Mouse (Mus musculus) limb, embryonic 14.5 days (tissue): ENCODE data around the gene Dcun1d4. TPM values are rescaled to one million over a fixed set of nuclear protein-coding genes. Genes with fewer than 3 reads are reported as not detected.
A peak's percentile ranks its signal among the peaks of the same experiment; 100 is the strongest.

Experiments used
- ATAC-seq: fragments of 200-750 bp; cut with Nextera tagmentation; 2 replicates; pipeline ENCODE4 v1.8.0; 2017; ENCODE audit warnings: low read depth, moderate number of reproducible peaks, moderate TSS enrichment; ENCODE audit not compliant: low FRiP score
- DNase-seq: peaks from one replicate; pipeline ENCODE4 v3.0.0-alpha.2; 2015; ENCODE audit warnings: low spot score
- H3K27ac ChIP-seq: fragments of 300-500 bp; sonication (generic); replicated peaks from 2 replicates; pipeline ENCODE4 v1.5.1; 2014; ENCODE audit warnings: low read depth, mild to moderate bottlenecking, low read length, moderate library complexity, mixed read lengths
- H3K27me3 ChIP-seq: fragments of 300-500 bp; sonication (generic); 2 replicates; pipeline ENCODE4 v1.6.1; 2014; ENCODE audit warnings: low read length, mixed read lengths; ENCODE audit not compliant: control insufficient read depth, insufficient read depth
- H3K36me3 ChIP-seq: fragments of 300-500 bp; sonication (generic); 2 replicates; pipeline ENCODE4 v1.6.1; 2014; ENCODE audit warnings: mild to moderate bottlenecking, low read length, moderate library complexity, mixed read lengths; ENCODE audit not compliant: control insufficient read depth, insufficient read depth
- H3K4me1 ChIP-seq: fragments of 300-500 bp; sonication (generic); 2 replicates; pipeline ENCODE4 v1.6.1; 2014; ENCODE audit warnings: antibody characterized with exemption, low read length, mixed read lengths; ENCODE audit not compliant: control insufficient read depth, insufficient read depth
- H3K4me2 ChIP-seq: fragments of 300-500 bp; sonication (generic); replicated peaks from 2 replicates; pipeline ENCODE4 v1.6.1; 2014; ENCODE audit warnings: low read depth, mild to moderate bottlenecking, low read length, moderate library complexity; ENCODE audit not compliant: severe bottlenecking
- H3K4me3 ChIP-seq: fragments of 300-500 bp; sonication (generic); replicated peaks from 2 replicates; pipeline ENCODE4 v1.5.1; 2014; ENCODE audit warnings: low read length
- H3K9ac ChIP-seq: fragments of 300-500 bp; sonication (generic); 2 replicates; pipeline ENCODE4 v1.6.1; 2014; ENCODE audit warnings: mild to moderate bottlenecking, low read depth, low read length, moderate library complexity; ENCODE audit not compliant: severe bottlenecking
- H3K9me3 ChIP-seq: fragments of 300-500 bp; sonication (generic); 2 replicates; pipeline ENCODE4 v1.6.1; 2016; ENCODE audit warnings: low read length; ENCODE audit not compliant: control insufficient read depth
- POLR2A ChIP-seq: fragments of 200-500 bp; IDR thresholded peaks from 2 replicates; pipeline ENCODE4 v1.8.0; 2012; ENCODE audit warnings: inconsistent platforms, mild to moderate bottlenecking, moderate library complexity, borderline replicate concordance; ENCODE audit not compliant: insufficient read depth, insufficient read length; ENCODE audit errors: extremely low read depth
- WGBS: fragments of 180-500 bp; shearing (Covaris S2); extraction: QIAGEN DNeasy Blood & Tissue Kit; methylation state at CpG from one replicate; pipeline ENCODE4 v1.1.7; 2014; 5-methylcytosine and 5-hydroxymethylcytosine counted together
- polyA plus RNA-seq, 2 experiments: library from polyadenylated mRNA; depleted of rRNA in 1 of 2; stranded (reverse) in 1 of 2; unstranded in 1 of 2; fragments of >200 nt; fragmentation: Nextera tagmentation in 1 of 2; extraction: Ambion mirVana in 1 of 2; gene quantifications; 2 replicates each; pipeline versions ENCODE4 v1.2.1 to v1.2.3; 2012 to 2014

Gene Dcun1d4
- polyA plus RNA-seq, 2 experiments = 19.9 to 27.0 TPM

GRCm38 (mm10) chr5:73490596-73491073, 9.8 kb downstream of the Dcun1d4 start:
- peak overlapping the region; percentile 91 for H3K4me2 ChIP-seq
- H3K27me3 ChIP-seq = no peaks in the 10 kb centered on the region
- no peaks in the 10 kb centered on the region for H3K36me3 ChIP-seq
- peak; percentile 95; the same call in 1 of the 2 replicates for TF ChIP-seq POLR2A
- DNase-seq (peak; percentile 99), ATAC-seq (peak; percentile 97)
- peaks cover 4% of the 10 kb centered on the region for H3K4me1 ChIP-seq
- WGBS = under 1% methylated on average over 37 of the region's 37 CpGs
- H3K27ac ChIP-seq = peak overlapping the region; percentile 91
- H3K9ac ChIP-seq = peak overlapping the region; percentile 67
- H3K4me3 ChIP-seq = peak overlapping the region; percentile 81
- no peaks in the 10 kb centered on the region for H3K9me3 ChIP-seq

- 1% methylated on average over 45 of the region's 70 CpGs for WGBS
- Histone ChIP-seq H3K27me3 (no peaks in the 10 kb centered on the region), H3K4me2 (peak overlapping the region; percentile 96), H3K9ac (peak overlapping the region; percentile 67), H3K36me3 (no peaks in the 10 kb centered on the region), H3K9me3 (no peaks in the 10 kb centered on the region), H3K27ac (peak overlapping the region; percentile 91), H3K4me1 (peaks cover 4% of the 10 kb centered on the region), H3K4me3 (peak overlapping the region; percentile 81)
- DNase-seq (peak; percentile 21), ATAC-seq (peak; percentile 42)
- TF ChIP-seq POLR2A = peak; percentile 81; the same call in 1 of the 2 replicates
Measured at GRCm38 (mm10) chr5:73491074-73491836, 10.5 kb downstream of the Dcun1d4 start.

DNA sequence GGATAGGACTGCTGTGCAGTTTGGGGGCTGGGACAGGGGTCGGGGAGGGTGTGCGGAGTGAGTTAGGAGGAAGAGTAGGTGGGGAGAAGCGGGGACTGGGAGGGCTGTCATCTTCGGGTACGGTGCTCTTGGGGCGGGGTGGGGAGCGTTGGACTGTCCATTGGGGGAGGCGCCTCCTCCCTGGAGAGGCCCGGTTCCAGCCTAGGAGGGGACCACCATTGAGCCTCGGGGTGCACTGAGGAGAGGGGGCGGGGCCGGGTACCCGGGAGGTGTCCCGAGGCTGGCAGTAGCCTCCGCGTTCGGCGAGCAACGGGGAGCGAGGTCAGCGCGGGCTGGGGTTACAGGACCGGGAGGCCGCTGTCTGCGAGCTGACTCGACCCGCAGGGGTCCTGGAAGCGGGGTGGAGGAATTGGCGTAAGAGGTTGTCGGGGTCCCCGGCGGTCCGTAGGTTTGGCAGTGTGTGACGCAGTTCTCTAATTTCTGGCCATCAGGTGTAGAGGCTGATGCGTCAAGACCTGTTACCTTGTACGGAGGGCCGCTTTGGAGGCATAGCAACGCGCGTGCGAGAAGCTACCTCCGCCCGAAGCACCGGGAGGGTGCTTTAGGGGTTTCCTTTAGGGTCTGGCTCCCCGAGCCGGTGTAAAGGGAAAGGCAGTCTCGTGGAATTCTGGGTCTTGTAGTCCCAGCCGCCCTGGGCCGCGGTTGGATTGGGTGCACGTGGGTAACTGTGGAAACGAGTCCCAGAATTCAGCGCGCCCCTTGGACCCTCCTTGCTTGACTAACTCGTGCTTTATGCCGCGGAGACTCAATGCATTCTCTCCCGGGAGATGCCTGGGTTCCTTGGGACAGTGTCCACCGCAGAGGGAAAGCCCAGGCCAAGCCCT, 11.3 kb downstream of the Dcun1d4 start:
- Histone ChIP-seq H3K36me3 (no peaks in the 10 kb centered on the region), H3K27ac (peak overlapping the region; percentile 91; the same call in 1 of the 2 replicates), H3K4me2 (peak overlapping the region; percentile 96), H3K27me3 (no peaks in the 10 kb centered on the region), H3K4me1 (peaks cover 4% of the 10 kb centered on the region), H3K9me3 (no peaks in the 10 kb centered on the region), H3K9ac (peak overlapping the region; percentile 67), H3K4me3 (peak overlapping the region; percentile 81)
- peak; percentile 60 for ATAC-seq
- TF ChIP-seq POLR2A = no peak
- WGBS = under 1% methylated on average over 56 of the region's 59 CpGs
- DNase-seq = peak; percentile 94

GRCm38 (mm10) chr5:73497401-73497800, 16.6 kb downstream of the Dcun1d4 start:
- H3K27ac ChIP-seq = no peak overlapping the region
- H3K36me3 ChIP-seq = no peaks in the 10 kb centered on the region

GRCm38 (mm10) chr5:73498559-73498958, 17.8 kb downstream of the Dcun1d4 start:
- H3K4me1 ChIP-seq = 0 out of 2 replicates have a peak, but pooled peaks cover 12% of the 10 kb centered on the region
- ATAC-seq (no peak), DNase-seq (no peak)
- no peak overlapping the region for H3K9ac ChIP-seq
- no peaks in the 10 kb centered on the region for H3K9me3 ChIP-seq
- H3K27me3 ChIP-seq = no peaks in the 10 kb centered on the region
- 81% methylated on average over 8 of the region's 8 CpGs for WGBS
- no peak overlapping the region for H3K27ac ChIP-seq
- no peaks in the 10 kb centered on the region for H3K36me3 ChIP-seq
- H3K4me2 ChIP-seq = no peak overlapping the region
- no peak for TF ChIP-seq POLR2A
- H3K4me3 ChIP-seq = no peak overlapping the region

More at GRCm38 (mm10) chr5:73497401-73497800, 16.6 kb downstream of the Dcun1d4 start:
- DNase-seq (no peak), ATAC-seq (no peak)
- no peak overlapping the region for H3K4me3 ChIP-seq
- no peak overlapping the region for H3K9ac ChIP-seq
- H3K27me3 ChIP-seq = no peaks in the 10 kb centered on the region
- no peak for TF ChIP-seq POLR2A
- peaks cover 16% of the 10 kb centered on the region for H3K4me1 ChIP-seq
- H3K4me2 ChIP-seq = no peak overlapping the region
- H3K9me3 ChIP-seq = no peaks in the 10 kb centered on the region
- 77% methylated on average over 3 of the region's 3 CpGs for whole genome bisulfite sequencing
